Mouse (Mus musculus): ENCODE results near the gene Fbxl13. TPM values are rescaled to one million over a fixed set of nuclear protein-coding genes. Genes with fewer than 3 reads are reported as not detected.

Gene Fbxl13
- polyA plus RNA-seq, 1 experiment from 2014 or later = 0.09 TPM

DNA sequence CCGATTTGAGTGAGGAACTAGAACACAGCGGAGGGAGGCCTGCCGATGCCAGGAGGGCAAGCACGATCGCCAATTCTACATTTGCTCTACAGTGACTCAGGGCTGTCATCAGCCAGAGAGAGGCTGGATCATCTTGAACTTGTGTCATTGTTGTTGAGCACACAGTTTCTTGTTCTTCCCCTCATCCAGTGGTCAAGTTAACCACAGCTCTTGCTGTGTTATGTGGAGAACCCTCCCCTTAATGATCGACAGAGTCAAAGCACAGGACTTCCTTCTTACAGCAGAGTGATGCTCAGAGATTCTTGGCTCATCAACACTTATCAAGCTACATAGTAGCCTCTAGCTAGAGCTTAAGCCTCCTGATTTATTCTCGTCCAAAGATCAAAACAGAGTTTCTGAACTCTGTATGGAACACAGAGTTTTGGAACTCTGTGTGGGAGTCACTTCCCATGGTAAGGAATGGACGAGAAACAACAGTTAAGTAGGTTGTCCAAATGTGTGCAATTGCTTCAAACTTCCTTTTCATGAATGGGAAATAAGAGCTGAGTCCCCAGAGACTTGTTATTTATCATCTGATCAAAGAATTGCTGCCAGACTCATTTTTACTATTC, 116.2 kb downstream of the Fbxl13 start:
- Histone ChIP-seq H3K9me3 (replicated peaks) (no peaks in the 10 kb centered on the region), H3K4me1 (no peaks in the 10 kb centered on the region)
- 88% methylated on average over 8 of the region's 8 CpGs for WGBS

DNA sequence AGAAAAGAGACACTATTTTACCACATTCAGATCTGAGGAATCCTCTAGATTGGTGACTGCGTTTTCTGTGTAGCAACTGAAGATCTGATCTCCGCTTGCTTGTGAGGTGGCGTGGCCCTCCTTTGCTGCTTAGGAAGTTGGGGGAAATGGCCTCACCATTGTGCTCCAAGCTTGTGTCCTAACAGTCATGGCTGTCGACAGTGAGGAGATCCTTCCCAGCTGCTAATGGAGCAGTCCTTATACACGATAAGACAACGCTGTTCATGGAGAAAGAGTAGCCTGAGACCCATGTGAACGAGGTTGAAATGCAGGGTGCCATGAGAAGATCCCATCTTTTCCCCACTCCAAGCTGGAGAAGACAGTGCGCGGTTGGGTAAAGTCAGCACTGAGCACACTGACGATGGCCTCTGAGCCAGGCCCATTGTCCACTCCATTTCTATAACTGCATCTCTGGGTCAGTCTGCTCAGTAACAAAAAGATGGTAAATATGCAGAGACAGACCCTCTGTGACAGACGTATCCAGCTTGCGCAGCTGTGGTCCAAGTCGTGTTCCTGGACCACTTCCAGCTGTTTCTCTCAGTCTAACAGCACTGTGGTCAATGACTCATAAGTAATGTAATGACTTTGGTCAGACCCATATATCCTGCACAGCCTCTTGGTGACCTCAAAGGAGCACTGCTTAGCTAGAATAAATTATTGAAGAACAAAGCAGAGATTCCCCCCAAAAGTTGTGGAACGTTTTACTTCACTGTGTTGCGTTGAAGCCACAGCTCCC, 117.2 kb downstream of the Fbxl13 start:
- no peak overlapping the region for H3K4me3 ChIP-seq
- no peak overlapping the region for H3K27ac ChIP-seq
- H3K4me1 ChIP-seq = no peaks in the 10 kb centered on the region
- H3K27me3 ChIP-seq = no peaks in the 10 kb centered on the region
- no peaks in the 10 kb centered on the region for H3K36me3 ChIP-seq (ENCODE audit: poor library complexity, severe bottlenecking)
- H3K9ac ChIP-seq = no peak overlapping the region
- 92% methylated on average over 15 of the region's 15 CpGs for WGBS
- H3K4me2 ChIP-seq = no peak overlapping the region
- H3K9me3 ChIP-seq (replicated peaks) = no peaks in the 10 kb centered on the region
- ATAC-seq = no peak

More for the DNA sequence above, 116.2 kb downstream of the Fbxl13 start:
- no peak overlapping the region for H3K27ac ChIP-seq
- no peaks in the 10 kb centered on the region for H3K27me3 ChIP-seq
- no peak overlapping the region for H3K4me2 ChIP-seq
- ATAC-seq = no peak
- no peaks in the 10 kb centered on the region for H3K36me3 ChIP-seq (ENCODE audit: poor library complexity, severe bottlenecking)
- H3K9ac ChIP-seq = no peak overlapping the region
- H3K4me3 ChIP-seq = no peak overlapping the region

DNA sequence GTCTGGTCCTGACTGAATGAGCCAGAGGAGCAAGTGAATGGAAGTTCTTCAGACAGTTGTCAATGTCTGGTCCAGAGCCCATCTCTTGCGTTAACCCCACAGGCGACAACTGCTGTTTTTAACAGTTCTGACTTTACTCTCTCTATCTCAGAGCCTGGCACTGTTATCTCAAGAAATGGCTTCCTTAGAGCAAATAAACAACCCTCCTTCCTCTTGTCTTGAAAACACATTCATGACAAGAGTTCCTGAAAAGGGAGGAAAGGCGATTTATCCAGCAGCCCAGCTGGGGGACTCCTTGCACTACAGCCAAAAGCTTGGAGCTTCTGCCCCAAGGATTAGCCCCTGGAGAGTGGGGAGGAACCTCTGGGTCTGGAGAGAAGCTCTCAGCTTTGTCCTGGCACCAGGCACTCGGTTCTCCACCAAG, 117.9 kb downstream of the Fbxl13 start:
- Histone ChIP-seq H3K36me3 (ENCODE audit: poor library complexity, severe bottlenecking) (no peaks in the 10 kb centered on the region), H3K27ac (no peak overlapping the region), H3K9ac (no peak overlapping the region), H3K4me3 (no peak overlapping the region), H3K4me2 (no peak overlapping the region), H3K27me3 (no peaks in the 10 kb centered on the region), H3K4me1 (no peaks in the 10 kb centered on the region), H3K9me3 (replicated peaks) (no peaks in the 10 kb centered on the region)
- 74% methylated on average over 4 of the region's 4 CpGs for WGBS
- no peak for ATAC-seq

DNA sequence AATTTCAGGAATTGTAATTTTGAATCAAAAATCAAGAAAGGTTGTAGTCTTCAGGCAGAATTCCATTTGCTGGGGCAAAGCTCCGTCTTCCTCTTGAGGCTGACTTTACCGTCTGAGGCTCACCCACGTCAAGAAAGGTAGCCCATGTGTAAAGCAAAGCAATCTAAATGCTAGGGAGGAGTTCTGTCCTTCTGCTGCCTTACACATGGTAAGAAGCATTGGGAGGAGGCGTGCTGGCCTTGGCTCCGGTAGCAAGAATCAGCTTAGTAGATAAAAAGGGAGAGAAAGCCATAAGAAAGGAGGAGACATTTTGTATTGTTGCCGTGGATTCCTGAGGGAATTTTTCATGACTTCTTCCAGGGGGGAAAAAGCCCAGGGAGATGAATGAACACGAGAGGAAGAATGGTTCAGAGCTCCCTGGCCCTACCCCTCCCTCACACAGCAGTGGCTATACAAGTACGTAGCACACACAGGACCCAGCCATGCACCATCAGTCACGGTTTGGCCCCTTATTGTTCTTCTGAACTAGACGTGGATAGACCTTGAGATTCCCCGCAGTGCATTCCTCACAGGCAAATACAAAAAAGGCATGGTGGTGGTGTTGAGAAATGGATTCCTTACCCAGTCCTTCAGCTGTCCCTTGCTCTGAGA, 118.5 kb downstream of the Fbxl13 start:
- Histone ChIP-seq H3K4me2 (no peak overlapping the region), H3K27me3 (no peaks in the 10 kb centered on the region), H3K9me3 (replicated peaks) (no peaks in the 10 kb centered on the region), H3K4me3 (no peak overlapping the region), H3K36me3 (ENCODE audit: poor library complexity, severe bottlenecking) (no peaks in the 10 kb centered on the region), H3K4me1 (no peaks in the 10 kb centered on the region), H3K27ac (no peak overlapping the region), H3K9ac (no peak overlapping the region)
- no peak for ATAC-seq
- WGBS = 50% methylated on average over 11 of the region's 11 CpGs

DNA sequence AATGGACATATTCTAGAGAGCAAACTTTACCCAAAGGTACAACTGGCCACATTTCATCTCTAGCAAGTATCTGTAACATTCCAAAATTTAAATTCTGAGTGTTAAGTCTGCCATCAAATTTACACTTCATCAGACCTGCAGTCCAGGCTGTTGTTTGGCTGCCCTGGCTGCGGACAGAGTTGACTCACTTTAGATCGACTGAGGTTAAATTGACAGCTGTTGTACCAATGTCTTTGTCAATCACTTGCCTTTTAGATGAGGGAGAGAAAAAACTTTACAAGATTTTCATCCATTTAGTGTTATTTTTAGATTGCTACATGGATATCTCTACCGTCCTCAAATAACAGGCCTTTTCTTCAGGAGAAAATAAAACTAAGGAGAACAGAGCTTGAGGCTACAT, 126.3 kb downstream of the Fbxl13 start:
- H3K4me3 ChIP-seq = no peak overlapping the region
- no peak overlapping the region for H3K27ac ChIP-seq
- no peaks in the 10 kb centered on the region for H3K9me3 ChIP-seq (replicated peaks)
- no peak overlapping the region for H3K9ac ChIP-seq
- no peaks in the 10 kb centered on the region for H3K4me1 ChIP-seq
- no peaks in the 10 kb centered on the region for H3K27me3 ChIP-seq
- no peak overlapping the region for H3K4me2 ChIP-seq
- H3K36me3 ChIP-seq (ENCODE audit: poor library complexity, severe bottlenecking) = no peaks in the 10 kb centered on the region
- no peak for ATAC-seq
- 90% methylated on average over 3 of the region's 3 CpGs for WGBS

DNA sequence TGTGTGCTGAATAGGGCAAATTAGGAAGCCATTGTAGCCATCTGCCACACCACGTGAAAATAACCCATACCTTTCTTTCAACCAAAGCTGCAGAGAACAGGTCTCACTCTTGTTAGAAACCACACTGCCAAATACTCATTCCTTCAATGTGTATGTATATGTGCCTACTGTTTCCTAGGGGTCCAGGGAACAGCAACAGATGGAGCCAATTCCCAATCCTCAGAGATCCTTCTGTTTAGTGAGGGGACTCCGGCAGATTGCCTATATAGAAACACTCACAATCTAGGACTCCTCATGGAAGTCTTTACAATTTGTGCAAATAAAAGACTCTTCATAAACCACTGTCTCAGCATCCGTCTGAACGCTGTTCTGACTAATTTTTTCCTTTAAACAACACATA, 127.2 kb downstream of the Fbxl13 start:
- no peaks in the 10 kb centered on the region for H3K36me3 ChIP-seq (ENCODE audit: poor library complexity, severe bottlenecking)
- ATAC-seq = peak; percentile 27; the same call in 1 of the 2 replicates
- 69% methylated on average over 4 of the region's 4 CpGs for WGBS

DNA sequence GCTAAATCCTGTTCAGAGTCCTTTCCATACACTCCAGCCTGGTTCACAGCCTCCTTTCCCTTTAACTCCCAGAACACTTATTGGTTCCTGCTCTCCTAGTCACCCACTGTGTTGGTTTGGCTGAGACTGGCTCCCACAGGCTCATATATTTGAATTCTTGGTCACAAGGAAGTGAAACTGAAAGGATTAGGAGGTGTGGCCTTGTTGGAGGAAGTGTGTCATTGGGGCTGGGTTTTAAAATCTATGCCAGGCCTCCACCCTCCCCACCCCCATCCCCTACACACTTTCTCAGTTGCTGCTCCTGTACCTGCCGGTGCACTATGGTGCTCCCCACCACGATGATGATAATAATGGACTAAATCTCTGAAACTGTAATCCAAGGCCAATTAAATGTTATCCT, 127.9 kb downstream of the Fbxl13 start:
- H3K27ac ChIP-seq = no peak overlapping the region
- no peak for ATAC-seq

More for the DNA sequence above, 127.2 kb downstream of the Fbxl13 start:
- Histone ChIP-seq H3K9me3 (replicated peaks) (no peaks in the 10 kb centered on the region), H3K27me3 (no peaks in the 10 kb centered on the region), H3K27ac (no peak overlapping the region), H3K4me1 (no peaks in the 10 kb centered on the region), H3K4me2 (no peak overlapping the region), H3K4me3 (no peak overlapping the region), H3K9ac (no peak overlapping the region)

DNA sequence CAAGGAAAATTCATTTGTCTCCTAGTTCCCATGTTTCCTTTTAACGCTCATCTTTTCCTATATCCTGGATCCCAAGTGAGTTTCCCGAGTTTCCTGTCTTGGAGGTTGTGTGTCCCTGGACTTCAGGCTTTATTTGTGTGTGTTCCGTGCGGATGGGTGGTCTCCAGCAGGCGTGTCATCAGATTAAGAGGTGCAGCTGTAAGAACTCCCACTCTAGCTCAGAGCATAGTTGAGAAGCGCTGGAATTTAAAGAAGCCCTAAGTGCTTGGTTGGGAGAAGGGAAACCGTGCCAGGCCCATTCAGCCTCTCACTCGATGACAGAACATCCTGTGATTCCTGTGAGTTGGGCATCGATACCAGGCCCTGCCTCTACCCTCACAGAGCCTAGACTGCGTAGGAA, 132.1 kb downstream of the Fbxl13 start:
- WGBS = 74% methylated on average over 10 of the region's 10 CpGs
- no peak overlapping the region for H3K4me2 ChIP-seq
- no peak for ATAC-seq

More for the DNA sequence above, 127.9 kb downstream of the Fbxl13 start:
- no peaks in the 10 kb centered on the region for H3K27me3 ChIP-seq
- no peak overlapping the region for H3K4me3 ChIP-seq
- H3K9ac ChIP-seq = no peak overlapping the region
- no peaks in the 10 kb centered on the region for H3K9me3 ChIP-seq (replicated peaks)
- no peaks in the 10 kb centered on the region for H3K36me3 ChIP-seq (ENCODE audit: poor library complexity, severe bottlenecking)
- no peak overlapping the region for H3K4me2 ChIP-seq
- H3K4me1 ChIP-seq = no peaks in the 10 kb centered on the region
- WGBS = 98% methylated on average over 2 of the region's 2 CpGs

DNA sequence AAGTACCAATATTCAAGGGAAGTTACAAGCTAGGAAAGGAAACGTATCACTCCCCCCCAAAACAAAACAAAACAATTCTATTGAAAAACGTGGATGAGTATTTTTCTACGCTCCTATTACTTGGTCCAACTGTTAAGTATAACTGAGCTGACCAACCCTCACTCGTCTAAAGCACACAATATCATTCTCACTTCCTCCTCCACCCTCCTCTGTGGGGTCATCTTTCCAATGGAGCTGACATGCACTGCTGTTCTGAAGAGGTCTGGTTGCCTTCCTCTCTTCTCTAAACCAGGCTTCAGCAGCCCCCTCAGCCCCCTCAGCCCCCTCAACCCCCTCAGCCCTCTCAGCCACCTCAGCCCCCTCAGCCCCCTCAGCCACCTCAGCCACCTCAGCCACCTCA, 135.6 kb downstream of the Fbxl13 start:
- Histone ChIP-seq H3K27me3 (no peaks in the 10 kb centered on the region), H3K9me3 (replicated peaks) (no peaks in the 10 kb centered on the region), H3K4me2 (no peak overlapping the region), H3K9ac (no peak overlapping the region), H3K27ac (no peak overlapping the region), H3K4me1 (no peaks in the 10 kb centered on the region), H3K4me3 (no peak overlapping the region), H3K36me3 (ENCODE audit: poor library complexity, severe bottlenecking) (no peaks in the 10 kb centered on the region)
- ATAC-seq = no peak
- 80% methylated on average over 4 of the region's 4 CpGs for WGBS

More for the DNA sequence above, 132.1 kb downstream of the Fbxl13 start:
- H3K27me3 ChIP-seq = no peaks in the 10 kb centered on the region
- no peak overlapping the region for H3K9ac ChIP-seq
- no peaks in the 10 kb centered on the region for H3K4me1 ChIP-seq
- no peaks in the 10 kb centered on the region for H3K9me3 ChIP-seq (replicated peaks)
- no peaks in the 10 kb centered on the region for H3K36me3 ChIP-seq (ENCODE audit: poor library complexity, severe bottlenecking)
- no peak overlapping the region for H3K4me3 ChIP-seq
- H3K27ac ChIP-seq = no peak overlapping the region

DNA sequence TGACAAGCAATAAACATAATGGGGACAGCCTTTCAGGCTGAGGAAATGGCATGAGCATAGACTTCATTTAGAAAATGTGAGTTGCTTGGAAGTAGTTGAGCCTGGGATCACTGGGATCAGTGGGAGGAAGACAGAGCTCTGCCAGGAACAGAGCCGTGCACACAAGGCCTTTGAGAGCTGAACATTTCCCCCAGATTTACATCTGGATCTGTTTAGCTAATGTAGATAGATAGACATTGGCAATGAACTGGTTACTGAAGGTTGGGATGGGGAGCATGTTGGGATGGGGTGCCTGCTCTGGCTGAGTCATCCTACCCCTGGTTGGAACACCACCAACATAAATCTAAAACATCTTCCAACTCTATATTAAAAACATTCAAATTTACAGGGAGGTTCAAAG, 138.5 kb downstream of the Fbxl13 start:
- Histone ChIP-seq H3K9me3 (replicated peaks) (no peaks in the 10 kb centered on the region), H3K27ac (no peak overlapping the region), H3K36me3 (ENCODE audit: poor library complexity, severe bottlenecking) (no peaks in the 10 kb centered on the region), H3K4me2 (no peak overlapping the region), H3K4me3 (no peak overlapping the region), H3K27me3 (no peaks in the 10 kb centered on the region), H3K4me1 (no peaks in the 10 kb centered on the region), H3K9ac (no peak overlapping the region)
- no peak for ATAC-seq
- 92% methylated on average over 1 of the region's 1 CpGs for WGBS

DNA sequence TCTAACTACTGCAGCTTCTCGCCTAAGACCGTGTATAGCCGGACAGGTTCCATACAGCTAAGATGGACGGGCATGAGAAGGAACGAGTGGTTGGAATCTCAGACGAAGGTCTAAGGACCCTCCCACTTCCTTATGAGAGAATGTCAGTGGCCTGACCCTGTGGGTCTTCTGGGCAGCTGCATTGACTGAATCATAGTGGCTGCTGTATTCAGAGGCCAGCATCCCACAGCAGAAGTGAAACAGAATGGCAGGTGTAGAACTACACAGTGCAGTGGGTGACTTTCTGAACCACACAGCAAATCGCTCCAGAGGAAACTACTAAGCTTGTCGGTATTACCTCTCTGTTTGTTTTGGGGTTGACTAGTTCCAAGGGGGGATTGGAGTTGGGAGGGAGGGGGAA, 140.3 kb downstream of the Fbxl13 start:
- no peak overlapping the region for H3K4me3 ChIP-seq
- 93% methylated on average over 8 of the region's 8 CpGs for WGBS
- H3K27me3 ChIP-seq = no peaks in the 10 kb centered on the region
- no peaks in the 10 kb centered on the region for H3K4me1 ChIP-seq
- H3K9ac ChIP-seq = no peak overlapping the region
- no peak overlapping the region for H3K4me2 ChIP-seq
- H3K9me3 ChIP-seq (replicated peaks) = no peaks in the 10 kb centered on the region
- ATAC-seq = no peak
- no peaks in the 10 kb centered on the region for H3K36me3 ChIP-seq (ENCODE audit: poor library complexity, severe bottlenecking)
- H3K27ac ChIP-seq = no peak overlapping the region

DNA sequence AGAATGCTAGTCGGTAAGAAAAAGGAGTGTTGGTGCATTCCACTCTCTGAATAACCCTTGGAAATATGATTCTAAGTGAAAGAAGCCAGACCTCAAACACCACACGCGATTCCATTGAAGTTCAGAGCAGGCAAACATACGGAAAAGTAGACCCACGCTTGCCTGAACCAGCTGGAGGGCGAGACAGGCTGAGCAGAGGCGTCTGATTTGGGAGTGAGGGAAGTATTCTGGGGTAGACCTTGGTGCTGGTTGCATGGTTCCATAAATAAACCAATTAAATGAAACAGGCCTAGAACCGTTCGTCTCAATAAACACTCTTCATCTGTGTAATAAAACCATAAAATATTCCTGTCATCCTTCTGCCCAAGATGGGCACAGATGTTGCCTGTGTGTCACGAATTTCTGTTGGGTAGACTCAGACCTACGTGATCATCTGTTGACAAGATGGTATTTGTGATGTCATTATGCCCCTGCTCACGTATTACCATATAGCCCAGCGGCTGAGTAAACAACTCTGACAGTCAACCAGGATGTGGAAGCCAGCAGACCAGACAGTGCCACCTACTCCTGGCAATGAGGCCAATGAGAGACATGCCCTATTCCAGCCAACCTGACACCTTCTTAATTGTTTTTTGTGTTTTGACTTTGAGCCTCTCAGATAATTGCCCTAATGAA, 142.4 kb downstream of the Fbxl13 start:
- WGBS = 89% methylated on average over 13 of the region's 13 CpGs
- Histone ChIP-seq H3K9ac (no peak overlapping the region), H3K36me3 (ENCODE audit: poor library complexity, severe bottlenecking) (no peaks in the 10 kb centered on the region), H3K4me2 (no peak overlapping the region), H3K4me3 (no peak overlapping the region), H3K4me1 (no peaks in the 10 kb centered on the region), H3K27me3 (no peaks in the 10 kb centered on the region), H3K9me3 (replicated peaks) (no peaks in the 10 kb centered on the region), H3K27ac (no peak overlapping the region)
- ATAC-seq = no peak

All from forebrain, embryonic 13.5 days (tissue).